Mouse (Mus musculus) heart, postnatal 0 days (tissue): Measurements from ENCODE around the gene Itpr2. TPM values are rescaled to one million over a fixed set of nuclear protein-coding genes. Genes with fewer than 3 reads are reported as not detected.
A peak's percentile ranks its signal among the peaks of the same experiment; 100 is the strongest.

Experiments
- ATAC-seq: fragments of 200-750 bp; cut with Nextera tagmentation; 2 replicates; pipeline ENCODE4 v1.8.0; 2017; ENCODE audit warnings: low read depth, moderate number of reproducible peaks, moderate library complexity; ENCODE audit not compliant: insufficient read depth
- DNase-seq: peaks from one replicate; pipeline ENCODE4 v3.0.0-alpha.2; 2016; ENCODE audit warnings: low spot score
- H3K27ac ChIP-seq: fragments of 300-500 bp; sonication (generic); 2 replicates; pipeline ENCODE4 v1.5.1; 2014; ENCODE audit warnings: low read depth, mild to moderate bottlenecking
- H3K27me3 ChIP-seq: fragments of 300-500 bp; sonication (generic); 2 replicates; pipeline ENCODE4 v1.6.1; 2014; ENCODE audit warnings: low read length, mixed read lengths; ENCODE audit not compliant: control insufficient read depth, insufficient read depth
- H3K36me3 ChIP-seq: fragments of 300-500 bp; sonication (generic); replicated peaks from 2 replicates; pipeline ENCODE4 v1.6.1; 2014; ENCODE audit warnings: low read length, mixed read lengths; ENCODE audit not compliant: control insufficient read depth, insufficient read depth
- H3K4me1 ChIP-seq: fragments of 300-500 bp; sonication (generic); 2 replicates; pipeline ENCODE4 v1.6.1; 2014; ENCODE audit warnings: antibody characterized with exemption; ENCODE audit not compliant: control insufficient read depth, insufficient read depth
- H3K4me2 ChIP-seq: fragments of 300-500 bp; sonication (generic); 2 replicates; pipeline ENCODE4 v1.6.1; 2014; ENCODE audit warnings: low read depth, mild to moderate bottlenecking, low read length, moderate library complexity
- H3K4me3 ChIP-seq: fragments of 300-500 bp; sonication (generic); 2 replicates; pipeline ENCODE4 v1.5.1; 2014; ENCODE audit warnings: low read depth, low read length
- H3K9ac ChIP-seq: fragments of 300-500 bp; sonication (generic); replicated peaks from 2 replicates; pipeline ENCODE4 v1.6.1; 2014; ENCODE audit warnings: low read depth, low read length, mixed read lengths
- H3K9me3 ChIP-seq: fragments of 300-500 bp; sonication (generic); replicated peaks from 2 replicates; pipeline ENCODE4 v1.6.1; 2016; ENCODE audit warnings: low read length; ENCODE audit not compliant: control insufficient read depth
- CTCF ChIP-seq: IDR thresholded peaks from 2 replicates; pipeline ENCODE4 v1.5.1; 2016; ENCODE audit warnings: antibody characterized with exemption, control low read depth, low read depth
- EP300 ChIP-seq: IDR thresholded peaks from 2 replicates; pipeline ENCODE4 v1.6.1; 2016; ENCODE audit warnings: antibody characterized with exemption, low read depth
- WGBS: fragments of 180-500 bp; shearing (Covaris S2); extraction: QIAGEN DNeasy Blood & Tissue Kit; methylation state at CpG from one replicate; pipeline ENCODE4 v1.1.7; 2014; 5-methylcytosine and 5-hydroxymethylcytosine counted together
- polyA plus RNA-seq: library from polyadenylated mRNA; unstranded; fragments of >200 nt; fragmentation: Nextera tagmentation; extraction: Ambion mirVana; gene quantifications from 2 replicates; pipeline ENCODE4 v1.2.1, GENCODE M21; 2015
- total RNA-seq: library from RNA; depleted of rRNA; stranded (reverse); fragments of >200 nt; gene quantifications from 2 replicates; pipeline ENCODE4 v1.2.3, GENCODE M21; 2014; ENCODE audit warnings: low replicate concordance

Gene Itpr2
- total and polyA plus RNA-seq, 2 experiments from 2014 or later: 26.5 to 59.5 TPM

- H3K4me1 ChIP-seq: 0 out of 2 replicates have a peak, but pooled peaks cover 9% of the 10 kb centered on the region
Measured at GRCm38 (mm10) chr6:146344732-146345131, 157.3 kb downstream of the Itpr2 start.

GRCm38 (mm10) chr6:146343671-146344384 is 158.2 kb downstream of the Itpr2 start:
- TF ChIP-seq EP300: no peak
- no peak for TF ChIP-seq CTCF
- Histone ChIP-seq H3K9me3 (no peaks in the 10 kb centered on the region), H3K4me2 (no peak overlapping the region), H3K27ac (no peak overlapping the region; the same call in 1 of the 2 replicates), H3K4me1 (peaks cover 13% of the 10 kb centered on the region; the same call in 1 of the 2 replicates), H3K36me3 (peaks cover 23% of the 10 kb centered on the region), H3K4me3 (no peak overlapping the region), H3K27me3 (no peaks in the 10 kb centered on the region), H3K9ac (no peak overlapping the region)
- 61% methylated on average over 10 of the region's 10 CpGs for WGBS
- ATAC-seq: no peak
- no peak for DNase-seq

More at GRCm38 (mm10) chr6:146344732-146345131, 157.3 kb downstream of the Itpr2 start:
- H3K4me3 ChIP-seq: no peak overlapping the region
- WGBS: 95% methylated on average over 3 of the region's 3 CpGs
- no peak overlapping the region for H3K4me2 ChIP-seq
- TF ChIP-seq CTCF: peak; percentile 58
- no peak for TF ChIP-seq EP300
- DNase-seq (no peak), ATAC-seq (no peak)
- H3K27ac ChIP-seq: no peak overlapping the region
- no peaks in the 10 kb centered on the region for H3K27me3 ChIP-seq
- H3K9ac ChIP-seq: no peak overlapping the region
- H3K36me3 ChIP-seq: peaks cover 29% of the 10 kb centered on the region
- no peaks in the 10 kb centered on the region for H3K9me3 ChIP-seq

GRCm38 (mm10) chr6:146342995-146343394 is 159.0 kb downstream of the Itpr2 start:
- TF ChIP-seq EP300: no peak
- no peak for TF ChIP-seq CTCF
- H3K9ac ChIP-seq: no peak overlapping the region
- peaks cover 23% of the 10 kb centered on the region for H3K36me3 ChIP-seq
- ATAC-seq: no peak
- H3K4me1 ChIP-seq: peaks cover 17% of the 10 kb centered on the region; the same call in 1 of the 2 replicates
- no peak overlapping the region for H3K4me2 ChIP-seq
- H3K4me3 ChIP-seq: no peak overlapping the region
- no peaks in the 10 kb centered on the region for H3K27me3 ChIP-seq
- no peak for DNase-seq
- H3K27ac ChIP-seq: no peak overlapping the region
- no peaks in the 10 kb centered on the region for H3K9me3 ChIP-seq
- WGBS: 47% methylated on average over 6 of the region's 6 CpGs

GRCm38 (mm10) chr6:146341934-146342333 is 160.1 kb downstream of the Itpr2 start:
- H3K4me3 ChIP-seq: no peak overlapping the region
- peaks cover 24% of the 10 kb centered on the region; the same call in 1 of the 2 replicates for H3K4me1 ChIP-seq
- no peak overlapping the region for H3K9ac ChIP-seq
- H3K36me3 ChIP-seq: peaks cover 23% of the 10 kb centered on the region
- WGBS: 80% methylated on average over 3 of the region's 3 CpGs
- H3K27ac ChIP-seq: no peak overlapping the region
- H3K4me2 ChIP-seq: no peak overlapping the region
- TF ChIP-seq EP300: no peak
- no peak for TF ChIP-seq CTCF
- ATAC-seq: no peak
- H3K27me3 ChIP-seq: no peaks in the 10 kb centered on the region
- no peak for DNase-seq
- H3K9me3 ChIP-seq: no peaks in the 10 kb centered on the region

GRCm38 (mm10) chr6:146341413-146341812 is 160.6 kb downstream of the Itpr2 start:
- WGBS: 81% methylated on average over 3 of the region's 3 CpGs
- no peak overlapping the region for H3K9ac ChIP-seq
- peaks cover 26% of the 10 kb centered on the region; the same call in 1 of the 2 replicates for H3K4me1 ChIP-seq
- H3K4me3 ChIP-seq: no peak overlapping the region
- DNase-seq (no peak), ATAC-seq (no peak)
- H3K36me3 ChIP-seq: peaks cover 23% of the 10 kb centered on the region
- TF ChIP-seq CTCF (no peak), EP300 (no peak)
- H3K27ac ChIP-seq: no peak overlapping the region
- H3K9me3 ChIP-seq: no peaks in the 10 kb centered on the region
- no peaks in the 10 kb centered on the region for H3K27me3 ChIP-seq
- H3K4me2 ChIP-seq: no peak overlapping the region

- Histone ChIP-seq H3K4me2 (no peak overlapping the region), H3K4me3 (no peak overlapping the region), H3K4me1 (peaks cover 26% of the 10 kb centered on the region; the same call in 1 of the 2 replicates), H3K27me3 (no peaks in the 10 kb centered on the region), H3K36me3 (peaks cover 26% of the 10 kb centered on the region), H3K27ac (no peak overlapping the region), H3K9me3 (no peaks in the 10 kb centered on the region), H3K9ac (no peak overlapping the region)
- no peak for TF ChIP-seq CTCF
- TF ChIP-seq EP300: no peak
- no peak for ATAC-seq
- WGBS: 73% methylated on average over 5 of the region's 5 CpGs
- DNase-seq: no peak
Measured at GRCm38 (mm10) chr6:146340951-146341350, 161.1 kb downstream of the Itpr2 start.
